Mouse (Mus musculus): ENCODE data around the gene Mtmr11. TPM values are rescaled to one million over a fixed set of nuclear protein-coding genes. Genes with fewer than 3 reads are reported as not detected.
"Not testable (repeated sequence)": the region's sequence is repeated elsewhere in the genome, so short reads cannot be mapped to it uniquely, and the experiment has no call there.

The Mtmr11 gene
- polyA plus RNA-seq, 1 experiment from 2014 or later: 28.7 TPM

GRCm38 (mm10) chr3:96219661-96220130 is 57.9 kb downstream of the Mtmr11 start, which contains the start of the genes Bola1 and Hist2h2ab:
Gene Bola1 (minus strand): TSS chr3:96219709.
Gene Hist2h2ab (plus strand): TSS chr3:96219865.
- WGBS: 1% methylated on average over 37 of the region's 37 CpGs
- TF ChIP-seq CTCF (IDR thresholded peaks at IDR 0.05; ENCODE audit: low read depth): no peak
- H3K27me3 ChIP-seq (replicated peaks; ENCODE audit: control insufficient read depth, insufficient read depth, low read length): no peaks in the 10 kb centered on the region

GRCm38 (mm10) chr3:96220131-96220764 is 58.4 kb downstream of the Mtmr11 start:
- H3K36me3 ChIP-seq (ENCODE audit: control insufficient read depth, insufficient read depth); H3K4me1 ChIP-seq (replicated peaks; ENCODE audit: control insufficient read depth, insufficient read depth, low read length); H3K27me3 ChIP-seq (replicated peaks; ENCODE audit: control insufficient read depth, insufficient read depth, low read length); H3K9me3 ChIP-seq (ENCODE audit: control insufficient read depth): not testable (repeated sequence)
- Histone ChIP-seq H3K4me3 (ENCODE audit: low read depth, low read length) (peak overlapping the region; percentile 59), H3K27ac (ENCODE audit: low read depth, low read length) (peak overlapping the region; percentile 92), H3K9ac (ENCODE audit: low read depth, low read length) (peak overlapping the region; percentile 70), H3K4me2 (replicated peaks; ENCODE audit: low read depth) (peak overlapping the region; percentile 76)
- WGBS: under 1% methylated on average over 38 of the region's 47 CpGs
- peak; percentile 4; the same call in 1 of the 2 replicates for ATAC-seq

More at GRCm38 (mm10) chr3:96219661-96220130, 57.9 kb downstream of the Mtmr11 start, which contains the start of the genes Bola1 and Hist2h2ab:
- Histone ChIP-seq H3K36me3 (ENCODE audit: control insufficient read depth, insufficient read depth) (no peaks in the 10 kb centered on the region), H3K9me3 (ENCODE audit: control insufficient read depth) (no peaks in the 10 kb centered on the region), H3K9ac (ENCODE audit: low read depth, low read length) (peak within 1 kb of the TSS; percentile 70), H3K27ac (ENCODE audit: low read depth, low read length) (peak within 1 kb of the TSS; percentile 92), H3K4me1 (replicated peaks; ENCODE audit: control insufficient read depth, insufficient read depth, low read length) (peaks cover 3% of the 10 kb centered on the region; the same call in 1 of the 2 replicates), H3K4me3 (ENCODE audit: low read depth, low read length) (peak within 1 kb of the TSS; percentile 59), H3K4me2 (replicated peaks; ENCODE audit: low read depth) (peak within 1 kb of the TSS; percentile 76)
- peak; percentile 79 for ATAC-seq

GRCm38 (mm10) chr3:96220765-96221639 is 59.2 kb downstream of the Mtmr11 start, which contains the start of the genes Hist2h2ac and Hist2h2be:
Gene Hist2h2ac (minus strand): TSS chr3:96220880.
Gene Hist2h2be (plus strand): TSS chr3:96221119.
- WGBS: under 1% methylated on average over 43 of the region's 43 CpGs
- Histone ChIP-seq H3K4me1 (replicated peaks; ENCODE audit: control insufficient read depth, insufficient read depth, low read length) (peaks cover 3% of the 10 kb centered on the region; the same call in 1 of the 2 replicates), H3K9ac (ENCODE audit: low read depth, low read length) (peak within 1 kb of the TSS; percentile 70), H3K9me3 (ENCODE audit: control insufficient read depth) (no peaks in the 10 kb centered on the region), H3K4me3 (ENCODE audit: low read depth, low read length) (peak within 1 kb of the TSS; percentile 59), H3K27ac (ENCODE audit: low read depth, low read length) (peak within 1 kb of the TSS; percentile 92), H3K36me3 (ENCODE audit: control insufficient read depth, insufficient read depth) (no peaks in the 10 kb centered on the region), H3K4me2 (replicated peaks; ENCODE audit: low read depth) (peak within 1 kb of the TSS; percentile 76), H3K27me3 (replicated peaks; ENCODE audit: control insufficient read depth, insufficient read depth, low read length) (no peaks in the 10 kb centered on the region)
- no peak; the same call in 1 of the 2 replicates for TF ChIP-seq CTCF (IDR thresholded peaks at IDR 0.05; ENCODE audit: low read depth)
- ATAC-seq: peak; percentile 83

Small RNAs within 50 kb of the gene (microRNA-seq; reads per million reads assigned to microRNA genes)
- not detected for gene Gm44492

Other genes with a start within 250 kb of the Mtmr11 start
- 71.7 and 75.1 TPM in 2 replicates for gene Anp32e, start 232.8 kb upstream of the Mtmr11 start, polyA plus RNA-seq (2015; fragmentation: Nextera tagmentation; extraction: Ambion mirVana)
- gene Plekho1, start 166.0 kb upstream of the Mtmr11 start, polyA plus RNA-seq (2015; fragmentation: Nextera tagmentation; extraction: Ambion mirVana): 18.9 and 23.8 TPM in 2 replicates
- gene Vps45, start 103.5 kb upstream of the Mtmr11 start, polyA plus RNA-seq (2015; fragmentation: Nextera tagmentation; extraction: Ambion mirVana): 22.5 and 27.1 TPM in 2 replicates
- 16.6 and 17.0 TPM in 2 replicates for gene Otud7b, start 57.5 kb upstream of the Mtmr11 start, polyA plus RNA-seq (2015; fragmentation: Nextera tagmentation; extraction: Ambion mirVana)
- gene Sf3b4, start 10.3 kb downstream of the Mtmr11 start, polyA plus RNA-seq (2015; fragmentation: Nextera tagmentation; extraction: Ambion mirVana): 63.5 and 66.8 TPM in 2 replicates
- 2.3 and 3.5 TPM in 2 replicates for gene Sv2a, start 19.1 kb downstream of the Mtmr11 start, polyA plus RNA-seq (2015; fragmentation: Nextera tagmentation; extraction: Ambion mirVana)
- gene Bola1, start 57.7 kb downstream of the Mtmr11 start, polyA plus RNA-seq (2015; fragmentation: Nextera tagmentation; extraction: Ambion mirVana): 56.4 and 60.7 TPM in 2 replicates
- gene Hist2h2ab, start 57.9 kb downstream of the Mtmr11 start, polyA plus RNA-seq (2015; fragmentation: Nextera tagmentation; extraction: Ambion mirVana): 0.42 TPM in 1 of 2 replicates, not detected in the other
- 2.3 and 3.4 TPM in 2 replicates for gene Hist2h2ac, start 58.9 kb downstream of the Mtmr11 start, polyA plus RNA-seq (2015; fragmentation: Nextera tagmentation; extraction: Ambion mirVana)
- gene Hist2h2be, start 59.1 kb downstream of the Mtmr11 start, polyA plus RNA-seq (2015; fragmentation: Nextera tagmentation; extraction: Ambion mirVana): 1.5 and 2.2 TPM in 2 replicates
- gene Hist2h3c2, start 77.1 kb downstream of the Mtmr11 start, polyA plus RNA-seq (2015; fragmentation: Nextera tagmentation; extraction: Ambion mirVana): 1.1 and 1.5 TPM in 2 replicates
- gene Hist2h2aa2, start 78.3 kb downstream of the Mtmr11 start, polyA plus RNA-seq (2015; fragmentation: Nextera tagmentation; extraction: Ambion mirVana): 87.4 and 108 TPM in 2 replicates
- gene Hist2h2aa1, start 83.5 kb downstream of the Mtmr11 start, polyA plus RNA-seq (2015; fragmentation: Nextera tagmentation; extraction: Ambion mirVana): 30.6 and 55.7 TPM in 2 replicates
- 0.42 and 1.1 TPM in 2 replicates for gene Hist2h3c1, start 84.7 kb downstream of the Mtmr11 start, polyA plus RNA-seq (2015; fragmentation: Nextera tagmentation; extraction: Ambion mirVana)
- 2.1 and 4.7 TPM in 2 replicates for gene Hist2h4, start 101.3 kb downstream of the Mtmr11 start, polyA plus RNA-seq (2015; fragmentation: Nextera tagmentation; extraction: Ambion mirVana)
- 13.3 and 19.9 TPM in 2 replicates for gene Hist2h3b, start 106.7 kb downstream of the Mtmr11 start, polyA plus RNA-seq (2015; fragmentation: Nextera tagmentation; extraction: Ambion mirVana)
- gene Hist2h2bb, start 107.7 kb downstream of the Mtmr11 start, polyA plus RNA-seq (2015; fragmentation: Nextera tagmentation; extraction: Ambion mirVana): 2.3 and 3.9 TPM in 2 replicates
- gene Fcgr1, start 132.0 kb downstream of the Mtmr11 start, polyA plus RNA-seq (2015; fragmentation: Nextera tagmentation; extraction: Ambion mirVana): 2.7 TPM in 2 replicates